Mouse (Mus musculus) kidney, adult 2 months (tissue): ENCODE measurements around the gene Per3. TPM values are rescaled to one million over a fixed set of nuclear protein-coding genes. Genes with fewer than 3 reads are reported as not detected.

Experiments
- DNase-seq: peaks from one replicate; pipeline ENCODE4 v3.0.0; 2021
- H3K27ac ChIP-seq: fragments of 200-500 bp; 2 replicates; pipeline ENCODE4 v1.5.1; 2012; ENCODE audit warnings: low read depth, low read length, control low read depth, inconsistent platforms; ENCODE audit not compliant: insufficient read depth
- H3K27me3 ChIP-seq: fragments of 200-500 bp; replicated peaks from 2 replicates; pipeline ENCODE4 v1.6.1; 2012; ENCODE audit warnings: mild to moderate bottlenecking, moderate library complexity, low read length, inconsistent platforms; ENCODE audit not compliant: control insufficient read depth, insufficient read depth
- H3K36me3 ChIP-seq: fragments of 200-500 bp; 2 replicates; pipeline ENCODE4 v1.6.1; 2012; ENCODE audit warnings: mild to moderate bottlenecking, moderate library complexity, low read length, inconsistent platforms; ENCODE audit not compliant: control insufficient read depth, insufficient read depth
- H3K4me1 ChIP-seq: fragments of 200-500 bp; 2 replicates; pipeline ENCODE4 v1.6.1; 2011; ENCODE audit warnings: low read length; ENCODE audit not compliant: control insufficient read depth, insufficient read depth
- H3K4me3 ChIP-seq: fragments of 200-500 bp; 2 replicates; pipeline ENCODE4 v1.5.1; 2011; ENCODE audit warnings: mild to moderate bottlenecking, low read depth, low read length, control low read depth; ENCODE audit not compliant: insufficient read depth
- CTCF ChIP-seq: fragments of 200-500 bp; conservative IDR thresholded peaks from 2 replicates; pipeline ENCODE4 v1.5.1; 2011; ENCODE audit warnings: low read depth, mild to moderate bottlenecking, control low read depth, low read length, moderate library complexity, mixed read lengths; ENCODE audit not compliant: insufficient read depth, insufficient read length
- POLR2A ChIP-seq: fragments of 200-500 bp; IDR thresholded peaks from one replicate; pipeline ENCODE4 v1.6.1; 2011; ENCODE audit warnings: low read depth, low read length, control low read depth
- WGBS: fragments of 180-500 bp; shearing (Covaris S2); methylation state at CpG from one replicate; pipeline ENCODE4 v1.1.7; 2018; 5-methylcytosine and 5-hydroxymethylcytosine counted together
- polyA plus RNA-seq: library from polyadenylated mRNA; depleted of rRNA; stranded (reverse); fragments of >200 nt; gene quantifications from 2 replicates; pipeline ENCODE4 v1.2.3, GENCODE M21; 2012

The Per3 gene
- polyA plus RNA-seq, 1 experiment: 13.1 TPM

GRCm38 (mm10) chr4:151074817-151075216, 30.4 kb upstream of the Per3 start:
- no peak for TF ChIP-seq CTCF
- no peak for TF ChIP-seq POLR2A
- Histone ChIP-seq H3K4me3 (no peak overlapping the region), H3K27me3 (no peaks in the 10 kb centered on the region), H3K27ac (no peak overlapping the region), H3K36me3 (no peaks in the 10 kb centered on the region), H3K4me1 (no peaks in the 10 kb centered on the region)
- WGBS: 82% methylated on average over 15 of the region's 15 CpGs
- DNase-seq: peak; percentile 10

- TF ChIP-seq POLR2A (no peak), CTCF (peak; percentile 75)
- Histone ChIP-seq H3K27me3 (no peaks in the 10 kb centered on the region), H3K36me3 (no peaks in the 10 kb centered on the region), H3K4me3 (no peak overlapping the region), H3K4me1 (no peaks in the 10 kb centered on the region), H3K27ac (no peak overlapping the region)
- DNase-seq: peak; percentile 77
- 47% methylated on average over 13 of the region's 13 CpGs for WGBS
Observed at GRCm38 (mm10) chr4:151073108-151073744, 28.8 kb upstream of the Per3 start.

- Histone ChIP-seq H3K36me3 (no peaks in the 10 kb centered on the region), H3K27me3 (no peaks in the 10 kb centered on the region), H3K4me3 (no peak overlapping the region), H3K4me1 (no peaks in the 10 kb centered on the region), H3K27ac (no peak overlapping the region)
- 76% methylated on average over 7 of the region's 7 CpGs for WGBS
- TF ChIP-seq POLR2A (no peak), CTCF (no peak)
- DNase-seq: no peak
Observed at GRCm38 (mm10) chr4:151070962-151071361, 26.5 kb upstream of the Per3 start.

- TF ChIP-seq CTCF (0 out of 2 replicates have a peak, but pooled peaks have one; percentile 19), POLR2A (no peak)
- DNase-seq: no peak
- 64% methylated on average over 4 of the region's 4 CpGs for WGBS
Observed at GRCm38 (mm10) chr4:151068751-151069150, 24.3 kb upstream of the Per3 start.

GRCm38 (mm10) chr4:151059566-151059965, 15.1 kb upstream of the Per3 start:
- 96% methylated on average over 4 of the region's 4 CpGs for WGBS
- no peak for TF ChIP-seq CTCF
- no peak for TF ChIP-seq POLR2A
- H3K27ac ChIP-seq: no peak overlapping the region
- no peak for DNase-seq
- no peak overlapping the region for H3K4me3 ChIP-seq
- H3K36me3 ChIP-seq: peaks cover 2% of the 10 kb centered on the region; the same call in 1 of the 2 replicates
- peaks cover 15% of the 10 kb centered on the region for H3K4me1 ChIP-seq
- H3K27me3 ChIP-seq: no peaks in the 10 kb centered on the region

More at GRCm38 (mm10) chr4:151068751-151069150, 24.3 kb upstream of the Per3 start:
- no peak overlapping the region for H3K27ac ChIP-seq
- no peak overlapping the region for H3K4me3 ChIP-seq
- H3K27me3 ChIP-seq: no peaks in the 10 kb centered on the region
- no peaks in the 10 kb centered on the region for H3K36me3 ChIP-seq
- no peaks in the 10 kb centered on the region for H3K4me1 ChIP-seq

GRCm38 (mm10) chr4:151058634-151059033, 14.2 kb upstream of the Per3 start:
- peak overlapping the region; percentile 88; the same call in 1 of the 2 replicates for H3K27ac ChIP-seq
- peaks cover 2% of the 10 kb centered on the region; the same call in 1 of the 2 replicates for H3K36me3 ChIP-seq
- H3K4me3 ChIP-seq: no peak overlapping the region
- H3K27me3 ChIP-seq: no peaks in the 10 kb centered on the region
- no peak for DNase-seq
- TF ChIP-seq CTCF (no peak), POLR2A (no peak)
- peaks cover 18% of the 10 kb centered on the region for H3K4me1 ChIP-seq
- 75% methylated on average over 4 of the region's 4 CpGs for WGBS

GRCm38 (mm10) chr4:151057347-151058321, 13.2 kb upstream of the Per3 start, which contains the start of gene Vamp3:
TSS of gene Vamp3 (minus strand) at chr4:151057963.
- H3K27ac ChIP-seq: peak within 1 kb of the TSS; percentile 91
- WGBS: under 1% methylated on average over 114 of the region's 114 CpGs
- peak; percentile 99 for DNase-seq
- H3K27me3 ChIP-seq: no peaks in the 10 kb centered on the region
- peak; percentile 35 for TF ChIP-seq POLR2A
- TF ChIP-seq CTCF: no peak
- peaks cover 18% of the 10 kb centered on the region for H3K4me1 ChIP-seq
- H3K36me3 ChIP-seq: peaks cover 4% of the 10 kb centered on the region; the same call in 1 of the 2 replicates
- peak within 1 kb of the TSS; percentile 83 for H3K4me3 ChIP-seq
